Mouse (Mus musculus): Measurements from ENCODE around the gene Ttll1.

- no peak for TF ChIP-seq TBP (conservative IDR thresholded peaks at IDR 0.05; ENCODE audit: low read depth, low read length)
- TF ChIP-seq MAFK (IDR thresholded peaks at IDR 0.05; ENCODE audit: insufficient replicate concordance, low read length) = no peak
- TF ChIP-seq CTCF (conservative IDR thresholded peaks at IDR 0.05 in 1 of 2, IDR thresholded peaks at IDR 0.05 in 1 of 2; ENCODE audit: low read depth in 2 of 2, low read length in 2 of 2) = no peak
- no peak for TF ChIP-seq ZC3H11A (IDR thresholded peaks at IDR 0.05; ENCODE audit: low read depth, low read length)
- no peak for TF ChIP-seq POLR2AphosphoS2 (IDR thresholded peaks at IDR 0.05; ENCODE audit: low read depth, low read length)
- no peak for TF ChIP-seq USF1 (IDR thresholded peaks at IDR 0.05; ENCODE audit: low read depth, low read length)
- no peak for TF ChIP-seq RAD21 (IDR thresholded peaks at IDR 0.05; ENCODE audit: low read depth, low read length)
- no peak for TF ChIP-seq CHD2 (IDR thresholded peaks at IDR 0.05; ENCODE audit: low read length)
- TF ChIP-seq HCFC1 (IDR thresholded peaks at IDR 0.05; ENCODE audit: low read depth, low read length) = no peak
- TF ChIP-seq E2F4 (IDR thresholded peaks at IDR 0.05; ENCODE audit: insufficient replicate concordance, low read depth, low read length) = no peak
Observed at GRCm38 (mm10) chr15:83534960-83535889, 24.5 kb upstream of the Ttll1 start.
